Mouse (Mus musculus): Measurements from ENCODE around the gene Rbm28.
A peak's percentile ranks its signal among the peaks of the same experiment; 100 is the strongest.

Gene Rbm28

DNA sequence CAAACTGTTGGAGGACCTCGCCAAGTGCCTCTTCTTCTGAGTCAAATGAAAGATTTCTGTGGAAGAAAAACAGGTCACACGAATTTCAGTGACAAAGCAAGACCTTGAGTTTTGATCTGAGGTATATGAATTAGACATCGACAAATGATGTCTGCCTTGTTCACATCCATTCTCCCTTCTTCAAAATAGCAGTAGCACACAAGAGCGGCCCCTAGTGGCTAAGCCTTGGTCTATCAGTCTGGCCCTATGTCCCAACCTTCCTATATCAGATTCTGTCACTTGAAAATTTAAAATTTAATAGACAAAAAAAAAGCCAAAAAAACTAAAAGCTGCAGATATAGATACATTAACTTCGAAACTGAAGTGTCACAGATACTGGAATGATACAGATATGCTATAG, 21.2 kb downstream of the Rbm28 start:
- no peak for DNase-seq (ENCODE audit: low spot score in 2 of 2)

DNA sequence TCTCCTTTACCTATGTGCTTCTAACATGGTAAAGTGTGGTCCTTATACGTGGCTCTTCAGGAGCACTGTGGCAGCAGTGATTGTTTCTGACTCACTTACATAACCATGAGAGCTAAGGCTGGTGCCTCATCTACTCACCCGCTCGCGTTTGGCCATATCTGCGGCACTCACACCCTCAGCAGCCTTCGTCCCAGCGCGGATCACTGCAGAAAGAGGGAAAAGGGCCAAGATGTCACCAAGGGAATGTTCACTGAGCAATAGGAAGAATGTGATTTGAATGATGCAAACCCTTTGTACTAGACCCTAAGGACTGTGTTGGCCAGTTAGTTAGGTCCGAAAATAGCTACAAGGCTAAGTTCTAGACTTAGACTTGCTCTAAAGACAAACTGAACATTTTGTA, 27.4 kb downstream of the Rbm28 start:
- no peak for DNase-seq (ENCODE audit: low spot score in 2 of 2)

DNA sequence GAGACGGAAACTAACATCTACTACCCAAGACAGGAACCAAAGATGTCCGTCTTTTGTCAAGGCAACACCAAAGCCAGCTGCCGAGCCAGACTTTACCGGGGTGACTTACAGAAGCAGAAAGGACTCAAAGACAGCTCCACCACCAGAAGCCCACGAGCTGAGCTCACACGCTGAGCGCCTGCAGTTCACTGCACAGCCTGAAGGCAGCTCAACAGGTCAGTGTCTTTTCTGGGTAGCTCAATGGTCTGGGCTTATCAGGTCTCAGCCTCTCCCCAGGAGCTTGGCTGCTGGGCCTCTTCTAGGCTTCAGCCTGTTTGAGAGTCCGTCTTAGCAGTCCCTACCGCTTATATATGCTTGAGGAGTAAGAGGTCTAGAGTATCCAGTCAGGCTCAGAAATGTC, 31.7 kb downstream of the Rbm28 start:
- no peak for DNase-seq (ENCODE audit: low spot score in 2 of 2)

DNA sequence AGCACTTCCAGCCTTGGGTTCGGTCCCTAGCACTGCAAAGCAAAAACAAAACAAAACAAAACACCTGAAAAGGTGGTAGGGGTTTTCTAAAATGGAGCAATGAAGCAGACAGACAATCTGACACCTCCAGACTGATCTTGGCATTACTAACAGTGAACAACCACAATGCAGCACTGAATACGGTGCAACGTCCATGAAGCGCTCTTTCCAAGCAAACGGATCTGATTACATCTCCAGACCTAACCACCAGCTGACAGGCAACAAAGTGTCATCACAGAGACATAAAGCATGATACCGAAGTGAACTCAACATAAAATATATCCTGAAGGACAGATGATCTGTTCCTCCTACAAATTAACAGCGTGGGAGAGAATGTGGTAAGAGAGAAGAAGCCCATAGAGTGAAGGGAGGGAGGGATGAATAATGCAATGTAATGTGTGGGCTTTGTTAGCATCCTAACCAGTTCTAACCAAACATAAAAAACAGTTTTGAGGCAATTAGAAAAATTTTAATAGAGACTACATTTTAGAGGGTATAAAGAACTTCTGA, 37.9 kb downstream of the Rbm28 start:
- no peak for DNase-seq (ENCODE audit: low spot score in 2 of 2)

DNA sequence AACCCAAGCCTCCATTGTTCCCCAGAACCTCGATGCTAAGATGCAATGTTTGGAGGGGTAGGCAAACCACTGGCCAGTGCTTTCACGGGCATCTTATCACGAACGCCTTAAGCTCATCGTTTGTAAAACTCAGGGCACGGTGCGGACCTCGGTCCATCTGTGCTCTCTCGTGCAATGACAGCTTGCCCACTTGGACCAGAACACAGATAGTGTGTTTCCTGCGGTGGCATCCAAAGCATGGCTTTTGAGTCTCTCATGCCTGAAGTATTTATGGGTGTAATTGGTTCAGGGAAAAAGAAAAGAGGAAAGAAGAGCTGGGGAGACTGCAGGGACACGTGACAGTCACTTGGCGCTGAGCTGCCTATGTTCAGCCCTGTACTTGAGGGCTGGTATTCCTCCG, 44.8 kb downstream of the Rbm28 start:
- no peak for DNase-seq (ENCODE audit: low spot score in 2 of 2)

DNA sequence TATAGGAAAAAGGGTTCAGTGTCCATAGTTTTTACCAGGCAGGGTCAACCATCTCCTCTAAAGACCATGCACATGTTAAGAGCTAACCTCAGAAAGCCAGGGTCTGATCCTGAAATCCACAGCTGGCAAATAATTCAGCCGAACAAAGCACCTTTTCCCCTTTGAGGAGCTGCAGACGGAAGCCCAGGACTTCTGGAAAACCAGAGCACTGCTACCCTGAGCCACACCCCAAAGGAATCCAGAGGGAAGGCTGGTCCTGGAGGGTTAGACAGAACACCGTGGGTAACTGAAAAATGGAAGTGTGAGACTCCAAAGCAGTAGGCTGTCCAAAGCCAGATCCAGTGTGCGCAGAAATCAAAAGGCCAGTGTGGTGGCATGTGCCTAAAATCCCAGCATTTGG, 45.8 kb downstream of the Rbm28 start:
- DNase-seq (ENCODE audit: low spot score in 2 of 2), result no peak

DNA sequence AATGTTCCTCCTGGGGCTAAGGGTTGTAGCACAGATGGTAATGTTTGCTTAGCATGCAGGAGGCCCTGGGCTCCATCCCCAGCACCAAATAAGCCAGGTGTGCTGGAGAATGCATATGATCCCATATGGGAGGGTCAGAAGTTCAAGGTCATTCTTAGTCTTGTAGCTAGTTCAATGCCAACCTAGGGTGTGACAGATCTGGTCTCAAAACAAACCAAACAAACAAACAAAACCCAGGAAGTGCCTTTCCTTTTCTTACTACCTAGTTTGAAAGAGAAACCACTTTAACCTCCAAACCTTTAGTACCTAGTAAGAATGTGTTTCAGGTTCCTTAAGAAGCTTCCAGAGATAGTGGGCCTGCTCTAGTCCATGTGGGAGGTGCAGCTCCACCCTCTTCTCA, 46.6 kb downstream of the Rbm28 start:
- no peak for DNase-seq (ENCODE audit: low spot score in 2 of 2)

DNA sequence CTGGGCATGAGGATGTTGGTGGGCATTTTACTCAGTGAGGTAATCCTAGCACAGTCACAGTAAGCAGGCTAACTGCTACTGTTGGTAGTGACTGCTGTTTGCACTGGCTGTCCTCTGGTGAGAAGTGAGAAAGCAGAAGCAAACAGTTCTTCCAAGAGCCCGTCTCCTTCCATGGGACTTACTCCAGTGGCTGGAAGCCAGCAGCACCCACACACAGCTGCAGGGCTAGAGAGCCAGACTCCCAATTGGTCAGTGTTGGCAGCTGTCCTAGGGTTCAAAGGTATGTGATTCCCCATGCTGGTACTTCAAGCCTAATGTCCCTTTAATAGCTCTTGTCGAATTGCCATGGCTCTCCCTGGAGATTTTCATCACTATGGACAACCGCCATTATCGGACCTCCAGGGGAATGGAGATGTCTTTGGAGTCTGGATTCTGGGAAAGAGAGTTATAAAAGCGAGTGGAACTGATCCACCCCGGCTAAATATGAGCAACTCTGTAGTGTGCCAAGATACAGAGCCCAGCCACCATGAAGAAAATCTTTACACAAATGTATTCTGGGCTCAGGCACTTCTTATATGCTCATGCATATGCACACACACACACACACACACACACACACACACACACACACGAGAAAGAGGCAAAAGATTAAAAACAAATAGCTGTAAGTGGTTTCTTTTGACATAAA, 47.2 kb downstream of the Rbm28 start:
- peak in 1 of 2 experiments; percentile 43 for DNase-seq (ENCODE audit: low spot score in 2 of 2)

DNA sequence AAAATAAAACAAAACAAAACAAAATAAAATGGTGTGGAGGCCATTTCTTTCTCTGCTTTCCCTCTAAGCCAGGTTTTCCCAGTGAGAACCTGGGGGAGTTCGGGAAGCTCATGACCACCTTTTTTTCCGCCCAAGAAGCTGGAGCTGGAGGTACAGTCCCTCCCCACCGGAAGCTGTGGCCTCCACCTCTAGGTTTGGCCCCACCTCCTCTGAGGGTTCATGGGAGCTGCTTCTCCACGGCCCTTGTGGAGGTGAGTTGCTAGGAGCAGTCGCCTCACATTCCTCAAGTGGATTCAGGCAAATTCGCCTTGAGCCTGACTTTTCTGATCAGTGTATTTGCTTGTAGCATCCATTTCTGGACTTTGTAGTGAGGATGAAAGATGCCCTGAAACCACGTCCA, 49.0 kb downstream of the Rbm28 start:
- DNase-seq (ENCODE audit: low spot score in 2 of 2), result no peak

DNA sequence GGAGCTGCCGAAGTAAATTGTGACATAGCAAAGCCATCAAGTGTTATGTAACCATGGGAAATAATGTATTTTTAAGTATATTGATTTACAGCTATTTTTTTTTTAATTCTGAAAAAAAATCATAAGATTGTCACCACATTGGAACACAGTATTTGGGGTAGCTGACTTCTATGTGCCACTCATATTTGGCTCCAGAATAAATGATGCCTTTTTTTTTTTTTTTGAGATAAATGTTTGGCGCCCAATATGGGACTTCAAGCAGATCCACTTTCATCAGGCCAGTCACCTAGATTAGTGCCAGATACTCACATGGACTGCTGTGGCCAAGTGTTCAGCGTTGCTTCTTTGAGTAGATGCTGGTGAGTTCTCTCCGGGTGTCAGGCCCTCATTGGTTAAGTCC, 53.3 kb downstream of the Rbm28 start:
- no peak for DNase-seq (ENCODE audit: low spot score in 2 of 2)

DNA sequence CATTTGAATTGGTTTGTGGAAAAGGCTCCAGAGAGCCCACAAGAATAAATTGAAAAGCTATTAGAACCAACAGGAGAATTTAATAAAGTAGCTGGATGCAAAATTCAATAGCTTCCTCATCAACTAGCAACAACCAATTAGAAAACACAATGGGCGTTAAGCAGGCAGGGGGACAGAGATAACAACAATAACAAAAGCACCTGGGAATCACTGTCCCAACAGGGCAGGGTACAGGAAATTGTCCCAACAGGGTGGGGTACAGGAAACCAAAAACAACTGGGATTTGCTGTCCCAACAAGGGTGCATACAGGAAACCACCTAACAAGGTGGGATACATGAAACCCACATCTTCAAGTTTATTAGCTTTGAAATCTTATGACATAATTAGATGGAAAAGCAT, 56.4 kb downstream of the Rbm28 start:
- no peak for DNase-seq (ENCODE audit: low spot score in 2 of 2)

DNA sequence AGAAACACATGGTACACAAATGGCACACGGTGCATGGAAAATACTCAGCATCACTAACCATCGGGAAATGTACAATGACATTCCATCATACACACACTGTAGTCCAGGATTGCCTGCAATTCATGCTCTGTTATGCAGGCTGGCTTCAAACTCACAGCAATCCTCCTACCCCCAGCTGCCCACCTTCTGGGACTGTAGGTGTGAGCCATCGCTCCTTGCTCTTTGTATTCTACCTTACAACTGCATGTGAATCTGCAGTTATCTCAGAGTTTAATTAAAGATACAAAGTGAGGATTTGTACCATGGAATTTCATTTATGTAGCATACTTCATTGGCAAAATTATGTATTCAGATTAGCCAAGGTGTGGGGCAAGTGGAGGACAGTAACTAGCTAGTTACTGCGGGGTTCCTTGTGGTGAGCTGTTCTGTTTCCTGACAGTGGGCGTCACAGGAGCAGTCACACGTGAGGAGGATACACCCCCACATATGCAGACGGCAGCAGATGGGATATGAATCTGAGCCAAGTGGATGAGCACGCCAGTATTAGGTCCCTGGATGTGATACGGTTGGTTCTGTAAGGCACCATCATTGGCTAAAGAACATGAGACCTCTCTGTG, 63.5 kb downstream of the Rbm28 start:
- no peak for DNase-seq (ENCODE audit: low spot score in 2 of 2)

DNA sequence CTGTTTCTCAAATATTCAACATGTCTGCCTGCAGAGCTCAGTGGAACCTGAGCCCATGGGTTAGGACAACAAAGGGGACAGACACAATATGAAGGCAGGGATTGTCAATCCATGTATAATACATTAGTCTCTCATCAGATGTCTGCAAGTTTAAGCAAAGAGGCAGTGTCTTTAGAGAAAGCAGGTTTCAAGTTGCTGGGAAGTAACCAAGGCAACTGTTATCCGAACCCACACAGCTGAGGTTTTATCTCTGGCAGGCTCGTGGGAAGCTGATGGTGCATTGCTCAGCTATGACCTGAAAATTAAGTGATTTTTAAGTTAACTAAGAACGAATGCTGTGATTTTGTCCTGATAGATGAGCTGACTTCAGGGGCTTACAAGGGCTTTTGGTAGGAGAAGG, 64.4 kb downstream of the Rbm28 start:
- DNase-seq (ENCODE audit: low spot score in 2 of 2), result no peak

DNA sequence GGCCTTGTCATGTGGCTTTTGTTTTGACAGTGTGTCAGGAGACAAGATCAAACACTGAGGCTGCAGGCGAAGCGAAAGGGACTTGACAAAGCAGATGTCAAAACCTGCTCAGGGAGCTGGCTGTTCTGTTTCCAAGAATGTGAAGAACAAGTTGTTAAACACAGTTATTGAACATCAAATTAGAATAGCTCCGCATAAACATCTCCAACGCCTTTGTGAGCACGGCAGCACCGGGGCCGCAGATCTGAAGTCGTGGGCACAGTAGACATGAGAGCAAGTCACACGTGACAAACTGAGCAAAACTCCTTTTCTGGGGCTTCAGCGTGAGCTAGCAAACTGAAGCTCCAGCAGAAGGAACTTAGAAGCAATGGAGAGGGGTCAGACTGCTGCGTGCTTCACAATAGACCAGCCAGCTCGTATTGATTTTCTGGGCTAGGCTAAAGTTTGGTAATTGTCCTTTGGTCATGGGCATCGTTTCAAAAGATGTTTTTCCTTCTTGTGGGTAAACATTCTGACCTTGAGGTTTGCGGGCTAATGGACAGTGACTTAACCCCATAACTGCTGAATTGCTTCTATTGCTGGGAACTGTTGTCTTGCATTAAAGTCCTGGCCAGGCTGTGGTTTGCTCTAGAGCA, 65.2 kb downstream of the Rbm28 start:
- DNase-seq (ENCODE audit: low spot score in 2 of 2), result no peak

DNA sequence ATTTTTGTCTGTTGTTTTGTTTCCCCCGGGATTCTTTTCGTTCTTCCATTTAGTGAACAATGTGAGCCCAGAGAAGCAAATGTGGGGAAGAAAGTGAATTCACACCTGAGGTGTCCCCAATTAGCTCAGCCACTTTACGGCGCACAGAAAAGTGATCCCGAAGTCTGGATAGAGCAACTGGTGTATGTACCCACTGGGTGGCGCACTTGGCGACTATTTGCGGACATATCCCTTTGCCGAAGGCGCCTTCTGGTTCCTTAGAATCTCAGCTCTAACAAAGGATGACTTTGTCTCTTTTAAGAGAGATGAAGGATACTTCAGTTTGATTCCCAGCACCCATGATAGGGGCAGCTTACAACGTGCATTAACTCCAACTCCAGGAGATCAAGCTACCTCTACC, 71.9 kb downstream of the Rbm28 start:
- DNase-seq (ENCODE audit: low spot score in 2 of 2), result no peak

DNA sequence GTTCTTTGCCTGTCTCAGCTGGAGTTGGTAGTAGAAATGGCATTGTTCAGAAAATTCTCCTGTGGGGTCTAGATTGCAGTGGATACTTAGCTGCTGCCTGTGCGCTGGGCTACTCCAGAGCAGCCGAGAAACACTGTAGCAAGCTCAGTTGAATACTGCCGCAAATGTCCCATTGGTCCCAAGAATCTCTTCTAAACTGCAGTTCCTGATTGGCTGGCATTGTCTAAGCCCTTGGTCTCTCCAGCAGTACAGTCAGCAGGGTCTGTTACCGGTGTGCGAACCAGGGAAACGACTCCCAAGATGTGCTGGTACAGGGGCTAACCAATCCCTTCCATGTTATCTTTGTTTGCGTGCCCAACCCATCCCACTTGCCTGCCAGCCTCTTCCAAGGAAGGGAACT, 72.6 kb downstream of the Rbm28 start:
- DNase-seq (ENCODE audit: low spot score in 2 of 2), result no peak

DNA sequence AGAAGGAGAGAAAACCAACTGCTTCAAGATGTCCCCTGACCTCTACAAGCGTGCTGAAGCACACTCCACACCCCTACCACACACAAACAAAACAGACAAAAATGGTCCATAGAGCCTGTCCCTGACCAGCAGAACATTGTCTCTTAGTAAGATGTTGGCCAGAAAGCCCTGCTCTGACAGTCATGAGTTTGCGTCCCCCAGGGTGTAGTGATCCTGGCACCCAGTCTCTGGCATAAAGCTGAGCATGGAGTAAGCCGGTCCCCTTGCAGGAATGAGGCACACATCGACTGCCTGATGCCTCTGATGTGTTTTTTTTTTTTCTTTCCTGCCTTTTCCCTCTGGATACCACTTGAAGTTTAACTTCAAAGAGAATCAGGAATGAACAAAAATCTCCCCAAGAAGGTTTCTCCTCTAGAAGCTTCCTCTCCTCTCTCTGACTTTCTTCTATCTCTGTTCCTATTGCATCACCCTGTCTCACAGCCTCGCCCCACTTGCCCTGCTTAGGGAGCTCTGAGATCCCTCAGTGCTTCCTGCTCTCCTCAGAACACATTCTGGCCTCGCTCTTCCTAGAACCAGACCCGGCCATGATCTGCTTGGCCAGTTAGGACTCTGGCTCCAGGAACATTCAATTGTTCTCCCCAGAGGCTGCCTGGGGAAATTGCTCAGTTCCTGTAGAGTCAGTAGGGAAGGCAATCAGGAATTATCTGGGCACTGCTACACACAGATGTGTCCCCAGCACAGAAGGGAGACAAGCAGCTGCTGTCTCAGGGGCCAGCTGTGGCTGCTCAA, 76.7 kb downstream of the Rbm28 start:
- no peak for DNase-seq (ENCODE audit: low spot score in 2 of 2)

DNA sequence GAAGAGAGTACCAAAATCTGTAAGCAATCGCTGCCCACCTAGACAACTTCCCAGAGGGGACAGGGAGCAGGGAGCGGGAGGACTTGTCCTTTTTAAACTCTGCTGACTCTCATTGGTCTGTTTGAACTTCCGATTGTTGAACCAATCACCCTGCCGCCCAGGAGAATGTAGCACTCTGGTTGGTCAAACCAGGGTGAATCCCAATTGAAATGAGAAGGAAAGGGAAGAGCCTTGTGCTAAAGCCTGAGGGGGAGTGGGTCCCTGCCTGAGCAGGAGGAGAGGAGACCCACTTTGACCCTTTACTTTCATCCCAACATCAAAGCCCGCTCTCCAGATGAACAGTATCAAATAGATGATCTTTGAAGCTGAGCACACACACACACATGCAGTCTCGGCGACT, 80.4 kb downstream of the Rbm28 start:
- no peak for DNase-seq (ENCODE audit: low spot score in 2 of 2)

DNA sequence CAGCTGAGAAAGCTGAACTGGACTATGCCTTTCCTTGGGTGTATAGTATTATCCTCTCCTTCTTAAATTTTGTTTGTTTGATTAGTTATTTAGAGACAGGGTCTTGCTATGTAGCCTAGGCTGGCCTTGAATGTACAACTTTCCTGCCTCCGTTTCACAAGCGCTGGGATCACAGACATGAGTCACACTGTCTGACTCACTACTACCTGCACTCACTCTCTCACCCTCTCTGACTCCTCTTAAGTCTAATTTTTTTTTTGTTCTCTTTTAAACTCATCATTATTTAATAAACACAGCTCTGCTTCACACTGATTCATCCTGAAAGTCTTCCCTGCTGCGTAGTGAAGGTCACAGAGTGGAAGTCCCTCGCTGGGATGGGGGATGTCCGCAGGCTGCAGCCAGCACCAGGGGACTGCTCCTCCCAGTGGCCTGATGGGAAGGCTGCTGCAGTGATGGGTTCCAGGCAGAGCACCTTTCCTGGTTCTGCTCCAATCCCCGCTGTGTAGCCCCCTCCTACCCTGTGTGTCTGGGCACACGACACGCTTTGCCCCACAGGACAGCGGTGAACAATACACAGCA, 81.9 kb downstream of the Rbm28 start:
- DNase-seq (ENCODE audit: low spot score in 2 of 2), result no peak

DNA sequence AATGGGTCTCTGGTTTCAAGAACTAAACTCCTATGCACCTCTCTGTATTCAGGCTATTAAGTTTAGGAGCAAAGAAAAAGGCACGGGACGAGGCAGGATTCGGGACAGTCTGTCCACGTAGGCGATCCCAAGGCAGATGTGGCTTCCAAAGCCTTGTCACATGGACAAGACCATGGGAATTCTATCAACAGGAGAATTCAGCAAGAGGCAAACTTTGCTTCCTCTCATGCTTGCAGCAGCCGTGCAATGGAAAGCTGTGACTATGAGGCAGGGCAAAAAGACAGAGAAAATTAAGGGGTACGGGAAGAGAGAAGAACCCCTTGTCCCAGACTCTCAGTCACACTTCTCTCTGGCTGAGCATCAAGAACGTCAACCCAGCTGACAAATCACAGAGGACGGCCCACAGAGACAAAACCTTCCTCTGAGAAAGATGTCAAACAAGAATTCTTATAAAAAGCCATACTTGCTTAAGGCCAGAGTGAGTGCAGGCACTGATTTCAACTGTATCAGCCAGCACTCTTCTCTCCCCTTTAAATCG, 82.9 kb downstream of the Rbm28 start:
- DNase-seq (ENCODE audit: low spot score in 2 of 2), result no peak

DNA sequence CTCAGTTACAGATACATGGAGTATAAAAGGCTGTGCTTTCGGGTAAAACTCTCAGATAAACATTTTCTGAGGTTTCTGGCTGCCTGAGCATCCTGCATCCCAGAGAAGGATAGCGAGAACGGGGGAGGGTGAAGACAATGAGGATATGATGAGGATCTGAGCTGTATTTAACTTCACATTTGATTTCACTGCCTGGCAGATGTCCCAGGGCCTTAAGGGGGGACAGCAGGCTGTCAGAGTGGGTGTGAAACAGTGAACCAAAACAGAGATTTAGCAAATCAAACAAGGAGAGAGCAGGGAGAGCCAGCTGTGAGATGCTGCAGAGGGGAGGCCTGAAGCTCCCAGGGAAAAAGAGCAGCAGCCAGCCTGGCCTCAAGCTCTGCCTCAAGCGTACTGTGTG, 85.5 kb downstream of the Rbm28 start:
- no peak for DNase-seq (ENCODE audit: low spot score in 2 of 2)

DNA sequence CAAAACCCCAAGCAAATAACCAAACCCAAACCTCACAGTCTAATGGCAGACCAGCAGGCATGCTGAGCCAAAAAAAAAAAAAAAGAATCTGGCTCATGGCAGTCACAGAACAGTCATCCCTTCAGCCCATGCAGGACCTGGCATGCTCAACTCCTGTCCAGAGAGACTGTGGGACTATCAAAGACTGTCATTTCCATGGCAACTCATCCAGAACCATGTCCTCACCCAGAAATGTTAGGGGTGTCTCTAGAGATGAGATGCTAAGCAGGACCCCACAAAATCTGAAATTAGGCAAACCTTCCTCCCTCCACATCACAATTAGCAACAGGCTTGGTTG, 90.7 kb downstream of the Rbm28 start:
- DNase-seq (ENCODE audit: low spot score in 2 of 2), result no peak

Data from urinary bladder, postnatal 4 days (tissue).